Mouse (Mus musculus) embryonic fibroblast, embryonic 13.5 days (primary cell): ENCODE data around the gene Tcf7l1.

ENCODE experiments used
- CTCF ChIP-seq: IDR thresholded peaks from 2 replicates; pipeline ENCODE4 v1.5.1; 2011; ENCODE audit warnings: mild to moderate bottlenecking, control low read depth, low read length, moderate library complexity, borderline replicate concordance; ENCODE audit not compliant: insufficient read depth
- POLR2A ChIP-seq: IDR thresholded peaks from 2 replicates; pipeline ENCODE4 v1.6.1; 2011; ENCODE audit warnings: low read depth, mild to moderate bottlenecking, control low read depth, low read length, moderate library complexity

DNA sequence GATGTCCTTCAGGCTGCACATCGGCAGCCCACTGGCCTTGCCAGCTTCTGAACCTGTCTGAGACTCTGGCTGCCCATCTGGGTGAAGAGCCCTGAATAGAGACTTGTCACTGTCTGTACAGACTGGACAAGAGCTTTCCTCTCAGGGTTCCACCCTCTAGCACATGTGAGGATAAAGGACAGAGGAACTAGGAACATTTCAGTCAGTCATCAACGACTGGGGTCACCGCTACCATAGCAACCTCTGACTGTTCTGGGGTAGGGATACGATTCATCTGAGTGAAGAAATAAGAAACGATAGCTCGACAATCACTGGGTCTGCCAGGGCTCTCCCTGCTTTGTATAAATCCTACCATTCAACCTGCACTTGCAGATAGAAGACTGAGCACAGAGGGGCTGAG, 61.2 kb downstream of the Tcf7l1 start:
- TF ChIP-seq CTCF (no peak), POLR2A (no peak)
